ENCODE assay signal across 27 mouse cellular contexts in genomic region chr1:94054481-94054880, GRCm38 (mm10). TPM values are rescaled to one million over a fixed set of nuclear protein-coding genes. Genes with fewer than 3 reads are reported as not detected.
"Had no signal": no experiment of that assay in that cellular context is flagged by ENCODE, and none has a peak within 500 bp of the region (broad histone marks: within the 10 kb centered on the region; RNA-seq: fewer than 3 reads in every experiment).

No protein-coding gene starts in this region.

- H3K9ac ChIP-seq: lung, embryonic 14.5 days; midbrain, embryonic 12.5 days; neural tube, embryonic 12.5 days had no signal

- H3K9me3 ChIP-seq: midbrain, embryonic 10.5 days; midbrain, embryonic 12.5 days; neural tube, embryonic 12.5 days had no signal

- H3K27me3 ChIP-seq: midbrain, embryonic 12.5 days; neural tube, embryonic 12.5 days had no signal

- H3K4me1 ChIP-seq: midbrain, embryonic 10.5 days; midbrain, embryonic 12.5 days; neural tube, embryonic 12.5 days had no signal

- H3K4me2 ChIP-seq: lung, embryonic 14.5 days; midbrain, embryonic 12.5 days; neural tube, embryonic 12.5 days had no signal

- ATAC-seq: midbrain, embryonic 16.5 days had no signal

- H3K36me3 ChIP-seq: midbrain, embryonic 10.5 days; midbrain, embryonic 12.5 days; neural tube, embryonic 12.5 days had no signal

- H3K4me3 ChIP-seq: midbrain, embryonic 10.5 days; midbrain, embryonic 12.5 days; myocyte; neural tube, embryonic 12.5 days had no signal

- H3K27ac ChIP-seq: midbrain, embryonic 10.5 days; midbrain, embryonic 12.5 days; neural tube, embryonic 12.5 days had no signal

- DNase-seq: lung, adult 18-20 months; lung, embryonic 14.5 days; lung, postnatal 10 days; lung, postnatal 4 days; midbrain, embryonic 14.5 days; retina, postnatal 1 day; right cerebral cortex, adult 18-20 months; right cerebral cortex, postnatal 25 days; right cerebral cortex, postnatal 4 days; spleen, adult 18-20 months; thymus, adult 18-20 months; thymus, postnatal 14 days; thymus, postnatal 36 days had no signal

RNA-seq across cellular contexts. Expression of gene Pdcd1, which starts 2.1 kb away (rescaled TPM):
- polyA plus RNA-seq: midbrain, embryonic 12.5 days; midbrain, embryonic 16.5 days; myocyte; neural tube, embryonic 12.5 days; neural tube, embryonic 14.5 days; stomach, embryonic 14.5 days had no signal

RNA-seq across cellular contexts. Expression of gene Neu4, which starts 34.2 kb away (rescaled TPM):
- total RNA-seq: megakaryocyte, adult 5-6 weeks; megakaryocyte-erythroid progenitor cell, adult 5-6 weeks had no signal
- polyA plus RNA-seq: lung, embryonic 14.5 days; lung, embryonic 16.5 days; midbrain, embryonic 10.5 days; midbrain, embryonic 12.5 days; midbrain, embryonic 14.5 days; midbrain, embryonic 16.5 days; myocyte; neural tube, embryonic 12.5 days; neural tube, embryonic 14.5 days; small intestine, adult 2 months; stomach, embryonic 14.5 days; stomach, embryonic 16.5 days; thymus, postnatal 0 days; urinary bladder, adult 2 months had no signal
